Mouse (Mus musculus) erythroblast, embryonic 14.5 days (primary cell): ENCODE results near the gene Ints7.

ENCODE experiments used
- GATA1 ChIP-seq: IDR thresholded peaks from 2 replicates; pipeline ENCODE4 v1.6.1; 2012; ENCODE audit warnings: low read length, inconsistent platforms, mixed read lengths
- TAL1 ChIP-seq: IDR thresholded peaks from 3 replicates; pipeline ENCODE4 v1.6.1; 2012; ENCODE audit warnings: low read length, inconsistent platforms, mixed read lengths

- TF ChIP-seq GATA1, result no peak
- no peak for TF ChIP-seq TAL1
These were observed 58.7 kb downstream of the Ints7 start for GRCm38 (mm10) chr1:191634116-191634515.
